Mouse (Mus musculus) lung, embryonic 16.5 days (tissue): ENCODE results near the gene Ptpn7. TPM values are rescaled to one million over a fixed set of nuclear protein-coding genes. Genes with fewer than 3 reads are reported as not detected.

Source experiments
- ATAC-seq: fragments of 200-750 bp; cut with Nextera tagmentation; 2 replicates; pipeline ENCODE4 v1.8.0; 2017; ENCODE audit warnings: low read depth, mild to moderate bottlenecking, moderate library complexity
- H3K27ac ChIP-seq: fragments of 300-500 bp; sonication (generic); 2 replicates; pipeline ENCODE4 v1.5.1; 2014; ENCODE audit warnings: mild to moderate bottlenecking, control low read depth, low read length
- H3K27me3 ChIP-seq: fragments of 300-500 bp; sonication (generic); 2 replicates; pipeline ENCODE4 v1.6.1; 2014; ENCODE audit warnings: low read depth, low read length, mixed read lengths; ENCODE audit not compliant: control insufficient read depth, insufficient read depth
- H3K36me3 ChIP-seq: fragments of 300-500 bp; sonication (generic); 2 replicates; pipeline ENCODE4 v1.6.1; 2014; ENCODE audit warnings: low read length; ENCODE audit not compliant: control insufficient read depth, insufficient read depth
- H3K4me1 ChIP-seq: fragments of 300-500 bp; sonication (generic); replicated peaks from 2 replicates; pipeline ENCODE4 v1.6.1; 2014; ENCODE audit warnings: low read length, mixed read lengths; ENCODE audit not compliant: control insufficient read depth, insufficient read depth
- H3K4me2 ChIP-seq: fragments of 300-500 bp; sonication (generic); 2 replicates; pipeline ENCODE4 v1.6.1; 2014; ENCODE audit warnings: low read depth, low read length, control low read depth
- H3K4me3 ChIP-seq: fragments of 300-500 bp; sonication (generic); 2 replicates; pipeline ENCODE4 v1.5.1; 2014; ENCODE audit warnings: mild to moderate bottlenecking, low read length, control low read depth
- H3K9ac ChIP-seq: fragments of 300-500 bp; sonication (generic); 2 replicates; pipeline ENCODE4 v1.6.1; 2014; ENCODE audit warnings: low read length, control low read depth
- H3K9me3 ChIP-seq: fragments of 300-500 bp; sonication (generic); 2 replicates; pipeline ENCODE4 v1.6.1; 2016; ENCODE audit warnings: low read length; ENCODE audit not compliant: control insufficient read depth
- WGBS: fragments of 180-500 bp; shearing (Covaris S2); extraction: QIAGEN DNeasy Blood & Tissue Kit; methylation state at CpG from one replicate; pipeline ENCODE4 v1.1.7; 2014; 5-methylcytosine and 5-hydroxymethylcytosine counted together
- polyA plus RNA-seq: library from polyadenylated mRNA; unstranded; fragments of >200 nt; fragmentation: Nextera tagmentation; extraction: Ambion mirVana; gene quantifications from 2 replicates; pipeline ENCODE4 v1.2.1, GENCODE M21; 2015

The Ptpn7 gene
- polyA plus RNA-seq, 1 experiment from 2014 or later, result 4.4 TPM

GRCm38 (mm10) chr1:135131034-135131433, 1.5 kb upstream of the Ptpn7 start:
- Histone ChIP-seq H3K9ac (no peak overlapping the region), H3K4me3 (no peak overlapping the region), H3K36me3 (no peaks in the 10 kb centered on the region), H3K9me3 (no peaks in the 10 kb centered on the region), H3K4me1 (peaks cover 5% of the 10 kb centered on the region; the same call in 1 of the 2 replicates), H3K4me2 (0 out of 2 replicates have a peak overlapping the region, but pooled peaks have one; percentile 2), H3K27me3 (peaks cover 5% of the 10 kb centered on the region; the same call in 1 of the 2 replicates), H3K27ac (peak overlapping the region; percentile 67)
- ATAC-seq, result 0 out of 2 replicates have a peak, but pooled peaks have one; percentile 30
- WGBS, result 20% methylated on average over 6 of the region's 6 CpGs

- H3K9ac ChIP-seq, result no peak overlapping the region
- no peaks in the 10 kb centered on the region for H3K36me3 ChIP-seq
- H3K4me2 ChIP-seq, result no peak overlapping the region
- peaks cover 5% of the 10 kb centered on the region; the same call in 1 of the 2 replicates for H3K27me3 ChIP-seq
- H3K4me3 ChIP-seq, result no peak overlapping the region
- ATAC-seq, result no peak
- WGBS, result 22% methylated on average over 8 of the region's 8 CpGs
- H3K27ac ChIP-seq, result peak overlapping the region; percentile 67
- H3K9me3 ChIP-seq, result no peaks in the 10 kb centered on the region
- peaks cover 2% of the 10 kb centered on the region; the same call in 1 of the 2 replicates for H3K4me1 ChIP-seq
These were observed 940 bp upstream of the Ptpn7 start for GRCm38 (mm10) chr1:135131560-135131959.

GRCm38 (mm10) chr1:135132893-135133369, 431 bp downstream of the Ptpn7 start:
- WGBS, result 76% methylated on average over 9 of the region's 9 CpGs
- peak; percentile 6; the same call in 1 of the 2 replicates for ATAC-seq
- Histone ChIP-seq H3K4me3 (no peak overlapping the region), H3K36me3 (no peaks in the 10 kb centered on the region), H3K9me3 (no peaks in the 10 kb centered on the region), H3K9ac (no peak overlapping the region), H3K4me1 (peaks cover 2% of the 10 kb centered on the region; the same call in 1 of the 2 replicates), H3K27me3 (peaks cover 5% of the 10 kb centered on the region; the same call in 1 of the 2 replicates), H3K27ac (peak overlapping the region; percentile 48), H3K4me2 (peak overlapping the region; percentile 12; the same call in 1 of the 2 replicates)

- Histone ChIP-seq H3K9ac (no peak overlapping the region), H3K9me3 (no peaks in the 10 kb centered on the region), H3K4me1 (peaks cover 2% of the 10 kb centered on the region; the same call in 1 of the 2 replicates), H3K4me2 (no peak overlapping the region; the same call in 1 of the 2 replicates), H3K27ac (no peak overlapping the region), H3K27me3 (peaks cover 4% of the 10 kb centered on the region; the same call in 1 of the 2 replicates), H3K36me3 (no peaks in the 10 kb centered on the region), H3K4me3 (no peak overlapping the region)
- no peak for ATAC-seq
- WGBS, result 76% methylated on average over 10 of the region's 10 CpGs
These were observed 1.4 kb downstream of the Ptpn7 start for GRCm38 (mm10) chr1:135133678-135134435.

GRCm38 (mm10) chr1:135135111-135135787, 2.7 kb downstream of the Ptpn7 start:
- 77% methylated on average over 8 of the region's 8 CpGs for WGBS
- ATAC-seq, result no peak
- Histone ChIP-seq H3K27ac (no peak overlapping the region), H3K4me3 (no peak overlapping the region), H3K9ac (no peak overlapping the region), H3K27me3 (no peaks in the 10 kb centered on the region), H3K36me3 (no peaks in the 10 kb centered on the region), H3K4me2 (no peak overlapping the region), H3K4me1 (peaks cover 2% of the 10 kb centered on the region; the same call in 1 of the 2 replicates), H3K9me3 (no peaks in the 10 kb centered on the region)

- no peaks in the 10 kb centered on the region for H3K9me3 ChIP-seq
These were observed 4.0 kb downstream of the Ptpn7 start for GRCm38 (mm10) chr1:135136500-135136899.

GRCm38 (mm10) chr1:135139906-135140305, 7.4 kb downstream of the Ptpn7 start:
- no peak for ATAC-seq
- Histone ChIP-seq H3K36me3 (no peaks in the 10 kb centered on the region), H3K4me2 (no peak overlapping the region), H3K9ac (no peak overlapping the region), H3K4me3 (no peak overlapping the region), H3K4me1 (no peaks in the 10 kb centered on the region), H3K27ac (no peak overlapping the region), H3K27me3 (no peaks in the 10 kb centered on the region), H3K9me3 (no peaks in the 10 kb centered on the region)
- WGBS, result 67% methylated on average over 2 of the region's 2 CpGs

More at GRCm38 (mm10) chr1:135136500-135136899, 4.0 kb downstream of the Ptpn7 start:
- Histone ChIP-seq H3K27ac (no peak overlapping the region), H3K27me3 (no peaks in the 10 kb centered on the region), H3K4me1 (no peaks in the 10 kb centered on the region), H3K9ac (no peak overlapping the region), H3K36me3 (no peaks in the 10 kb centered on the region), H3K4me3 (no peak overlapping the region), H3K4me2 (no peak overlapping the region)
- WGBS, result 3% methylated on average over 1 of the region's 1 CpGs
- 0 out of 2 replicates have a peak, but pooled peaks have one; percentile 11 for ATAC-seq

- H3K27me3 ChIP-seq, result no peaks in the 10 kb centered on the region
- WGBS, result 51% methylated on average over 2 of the region's 2 CpGs
These were observed 10.0 kb downstream of the Ptpn7 start for GRCm38 (mm10) chr1:135142452-135142851.

GRCm38 (mm10) chr1:135143940-135144339, 11.4 kb downstream of the Ptpn7 start:
- no peak overlapping the region for H3K4me2 ChIP-seq
- H3K4me1 ChIP-seq, result peaks cover 15% of the 10 kb centered on the region
- no peak for ATAC-seq
- H3K36me3 ChIP-seq, result no peaks in the 10 kb centered on the region
- no peaks in the 10 kb centered on the region for H3K9me3 ChIP-seq
- 76% methylated on average over 2 of the region's 2 CpGs for WGBS
- no peak overlapping the region for H3K27ac ChIP-seq
- H3K9ac ChIP-seq, result no peak overlapping the region
- H3K4me3 ChIP-seq, result no peak overlapping the region
- H3K27me3 ChIP-seq, result no peaks in the 10 kb centered on the region

More at GRCm38 (mm10) chr1:135142452-135142851, 10.0 kb downstream of the Ptpn7 start:
- ATAC-seq, result no peak
- H3K9ac ChIP-seq, result no peak overlapping the region
- no peak overlapping the region for H3K4me2 ChIP-seq
- H3K27ac ChIP-seq, result no peak overlapping the region
- no peaks in the 10 kb centered on the region for H3K9me3 ChIP-seq
- H3K4me3 ChIP-seq, result no peak overlapping the region
- no peaks in the 10 kb centered on the region for H3K36me3 ChIP-seq
- peaks cover 3% of the 10 kb centered on the region; the same call in 1 of the 2 replicates for H3K4me1 ChIP-seq
